Mouse (Mus musculus) c-Kit-positive CD71-positive TER-119-negative erythroid progenitor cells, embryonic 14.5 days (primary cell): ENCODE measurements around the gene Asphd2.

Source experiments
- DNase-seq: peaks from one replicate; pipeline ENCODE4 v3.0.0-alpha.2; 2013; ENCODE audit warnings: low read depth

Gene Asphd2

DNA sequence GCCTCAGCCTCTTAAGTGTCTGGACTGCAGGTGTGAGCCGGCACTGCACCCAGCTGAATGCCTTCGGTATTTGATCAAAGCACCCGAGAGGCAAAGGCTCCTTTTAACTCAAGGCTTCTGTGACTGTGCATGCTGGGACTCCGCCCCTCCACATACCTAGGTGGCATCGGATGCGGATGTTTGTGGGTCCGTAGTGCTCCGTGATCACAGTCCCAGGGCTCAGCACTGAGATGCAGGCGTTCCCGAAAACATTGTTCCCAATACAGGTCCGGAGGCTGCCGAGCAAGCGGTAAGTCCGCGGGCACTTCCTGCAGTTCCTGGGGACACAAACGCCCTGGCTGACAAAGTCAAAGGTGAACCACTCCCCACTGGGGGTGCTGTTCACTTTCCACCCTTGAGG, 3.7 kb downstream of the Asphd2 start:
- no peak for DNase-seq

DNA sequence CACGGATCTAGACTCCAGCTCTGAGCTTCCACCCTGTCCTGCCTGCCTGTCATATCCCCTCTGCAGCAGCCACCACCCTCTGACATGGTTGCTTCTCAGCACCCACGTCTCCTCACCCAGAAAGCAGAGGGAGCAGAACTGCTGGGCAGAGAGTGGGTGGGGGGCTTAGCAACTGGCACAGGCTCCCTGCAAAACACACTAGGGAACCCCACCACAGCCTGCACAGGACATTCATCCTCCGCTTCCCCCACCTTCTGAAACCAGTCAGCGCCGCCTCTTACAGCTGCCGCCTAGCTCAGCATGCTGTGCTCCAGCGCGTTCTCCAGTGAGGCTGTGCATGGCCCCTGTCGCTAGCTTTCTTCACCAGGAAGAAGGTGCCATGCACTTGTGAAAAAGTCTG, 5.3 kb downstream of the Asphd2 start:
- DNase-seq = no peak

DNA sequence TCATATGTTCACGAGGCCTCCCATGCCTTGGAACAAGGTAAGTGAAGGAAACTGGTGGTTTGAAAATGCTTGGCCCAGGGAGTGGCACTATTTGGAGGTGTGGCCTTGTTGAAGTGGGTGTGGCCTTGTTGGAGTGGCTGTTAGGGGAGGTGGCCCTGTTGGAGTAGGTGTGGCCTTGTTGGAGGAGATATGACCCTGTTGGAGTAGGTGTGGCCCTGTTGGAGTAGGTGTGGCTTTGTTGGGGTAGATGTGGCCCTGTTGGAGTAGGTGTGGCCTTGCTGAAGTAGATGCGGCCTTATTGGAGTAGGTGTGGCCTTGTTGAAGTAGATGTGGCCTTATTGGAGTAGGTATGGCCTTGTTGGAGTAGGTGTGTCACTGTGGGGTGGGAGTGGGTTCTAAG, 8.7 kb downstream of the Asphd2 start:
- peak; percentile 40 for DNase-seq

DNA sequence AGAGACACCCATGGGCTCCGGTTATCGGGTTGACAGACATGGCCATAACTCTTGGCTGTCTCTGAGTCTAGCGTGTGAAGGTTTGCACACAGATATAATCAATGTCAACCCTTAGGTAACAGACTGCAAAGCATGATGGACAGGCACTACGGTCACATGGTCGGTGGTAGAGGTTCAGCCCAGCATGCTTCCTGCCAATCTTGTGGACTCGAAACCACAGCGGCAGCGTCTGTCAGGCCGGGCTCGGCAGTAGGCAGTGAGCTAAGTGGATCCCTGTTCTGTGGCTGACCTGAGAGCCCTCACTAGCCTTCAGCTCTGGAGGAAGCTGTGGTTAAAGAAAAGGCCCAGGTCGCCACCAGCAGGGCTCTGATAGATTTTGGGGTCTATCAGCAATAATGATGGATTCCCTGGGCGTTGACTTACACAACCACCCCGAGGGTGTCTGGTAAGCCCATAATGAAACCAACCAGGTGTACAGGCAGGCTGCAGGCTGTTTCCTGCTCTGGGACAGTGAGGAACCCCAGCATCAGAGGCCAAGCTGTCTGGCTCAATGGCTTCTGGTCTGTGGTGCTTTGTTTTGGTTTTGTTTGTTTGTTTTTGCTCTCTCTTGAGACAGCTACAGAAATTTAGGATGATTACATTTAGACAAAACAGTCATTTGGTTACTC, 9.7 kb downstream of the Asphd2 start:
- no peak for DNase-seq

DNA sequence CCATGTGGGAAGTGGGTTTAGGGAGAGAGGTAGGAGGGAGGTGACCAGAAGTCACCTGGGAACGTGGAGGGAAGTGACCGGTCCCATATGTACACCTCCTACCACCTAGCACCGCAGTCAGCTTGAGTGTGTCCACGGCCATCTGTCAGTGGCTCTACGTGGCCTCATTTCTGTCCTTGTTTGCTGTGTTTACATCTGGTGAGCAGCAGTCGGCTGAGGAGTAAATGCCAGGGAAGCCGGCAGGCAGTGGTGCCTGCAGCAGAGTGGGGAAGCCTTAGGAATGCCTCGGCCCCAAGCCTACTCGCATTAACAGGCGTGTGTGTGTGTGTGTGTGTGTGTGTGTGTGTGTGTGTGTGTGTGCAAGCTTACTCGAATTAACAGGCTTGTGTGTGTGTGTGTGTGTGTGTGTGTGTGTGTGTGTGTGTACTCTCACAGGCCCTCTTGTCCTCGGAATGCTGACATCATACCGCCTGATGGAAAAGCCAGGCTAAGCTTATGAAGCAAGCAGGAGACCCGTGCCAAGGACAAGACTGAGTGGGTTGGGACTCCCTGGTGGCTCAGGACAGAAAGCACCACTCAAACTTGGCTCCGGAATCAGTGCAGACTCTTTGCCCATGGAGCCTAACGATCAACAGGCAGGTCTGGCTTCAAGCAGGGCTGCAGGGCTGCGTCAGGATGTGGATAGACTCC, 11.9 kb downstream of the Asphd2 start:
- no peak for DNase-seq

DNA sequence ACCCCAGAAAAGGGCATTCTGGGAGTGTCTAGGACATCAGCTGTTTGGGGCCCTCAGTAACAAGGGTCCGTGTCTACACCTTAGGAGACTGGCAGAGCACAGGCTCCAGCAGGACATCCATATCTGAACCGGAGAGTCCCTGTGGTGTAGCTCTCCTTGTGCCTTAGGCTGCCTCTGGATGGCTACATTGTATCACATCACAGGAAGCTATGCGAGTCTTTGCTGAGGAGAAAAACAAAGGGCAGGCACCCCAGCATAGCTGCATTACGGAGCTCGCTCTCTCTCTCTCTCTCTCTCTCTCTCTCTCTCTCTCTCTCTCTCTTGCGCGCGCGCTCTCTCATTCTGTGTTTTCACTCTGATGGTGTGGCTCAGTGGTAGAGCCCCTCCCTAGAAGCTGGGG, 12.6 kb downstream of the Asphd2 start:
- no peak for DNase-seq

DNA sequence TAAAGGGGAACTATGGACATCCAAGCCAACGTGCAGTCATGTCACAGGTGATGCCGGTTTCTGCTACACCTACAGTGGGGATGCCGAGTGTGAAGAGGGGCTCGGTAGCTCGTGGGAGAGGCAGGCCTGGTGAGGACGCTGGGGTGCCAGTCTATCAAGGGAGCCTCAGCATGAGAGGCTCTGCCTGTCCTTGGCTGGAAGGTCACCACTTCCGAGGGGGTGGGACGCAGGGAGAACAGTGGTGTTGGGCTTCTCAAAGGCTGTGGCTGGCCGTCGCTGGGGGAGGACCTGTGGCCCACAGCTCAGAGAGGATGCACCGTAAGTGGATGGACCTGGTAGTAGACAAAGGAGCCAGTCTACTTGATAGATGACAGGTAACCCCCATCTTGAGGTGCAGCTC, 13.5 kb downstream of the Asphd2 start:
- DNase-seq = no peak

DNA sequence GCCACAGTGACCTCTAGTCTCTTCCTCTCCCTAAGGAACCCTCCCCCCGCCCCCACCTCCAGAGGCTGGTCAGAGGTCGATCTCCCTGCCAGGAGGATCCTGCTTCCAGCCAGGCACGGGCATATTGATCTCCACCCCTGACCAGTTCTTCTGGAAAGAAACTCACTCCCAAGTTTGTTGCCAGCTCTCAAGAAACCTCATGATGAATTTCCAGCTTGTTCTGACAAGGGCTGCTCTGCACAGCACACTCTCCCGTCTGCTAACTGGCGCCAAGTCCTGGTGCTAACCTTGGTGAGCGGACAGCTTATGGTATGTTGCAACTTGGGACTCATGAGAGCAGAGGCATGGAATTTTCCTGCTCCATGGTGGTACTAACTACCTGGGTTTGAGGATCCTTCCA, 15.9 kb downstream of the Asphd2 start:
- DNase-seq = no peak

DNA sequence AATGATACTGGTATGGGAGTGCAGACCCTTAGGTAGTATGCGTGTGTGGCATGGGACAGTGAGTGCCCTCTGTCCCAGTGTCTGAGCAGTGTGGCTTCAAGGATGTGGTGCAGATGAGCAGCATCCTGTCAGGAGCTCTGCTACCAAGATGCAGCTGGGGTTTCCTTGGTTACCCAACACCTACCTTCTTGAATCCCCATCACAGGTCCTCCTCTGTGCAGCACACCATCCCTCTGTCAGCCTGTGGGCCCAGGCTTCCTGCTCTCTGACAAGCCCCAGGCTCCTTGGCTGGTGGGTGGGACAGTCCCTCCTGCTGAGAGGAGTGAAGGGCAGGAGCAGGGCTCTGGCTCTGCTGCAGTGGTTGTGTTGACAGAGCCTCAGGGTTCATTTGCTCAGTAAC, 17.3 kb downstream of the Asphd2 start:
- no peak for DNase-seq

DNA sequence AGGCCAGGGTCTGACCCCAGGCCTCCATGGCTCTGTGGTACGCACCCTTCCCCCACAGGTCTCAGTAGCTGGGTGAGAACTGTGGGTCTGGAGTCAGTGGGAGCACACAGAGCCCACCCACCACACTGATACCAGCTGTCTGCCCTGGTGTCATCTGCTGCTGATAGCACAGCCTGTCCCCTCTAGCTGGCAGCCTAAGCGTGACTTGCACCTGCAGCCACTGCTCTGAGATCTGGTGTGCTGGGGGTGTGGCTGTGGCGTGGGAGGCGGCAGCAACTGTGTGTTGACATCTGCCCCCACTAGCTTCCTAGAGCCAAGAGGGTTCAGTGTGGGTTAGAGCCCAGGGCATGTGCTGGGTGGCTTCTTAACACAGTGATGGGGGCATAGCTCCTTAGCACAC, 18.6 kb downstream of the Asphd2 start:
- no peak for DNase-seq

DNA sequence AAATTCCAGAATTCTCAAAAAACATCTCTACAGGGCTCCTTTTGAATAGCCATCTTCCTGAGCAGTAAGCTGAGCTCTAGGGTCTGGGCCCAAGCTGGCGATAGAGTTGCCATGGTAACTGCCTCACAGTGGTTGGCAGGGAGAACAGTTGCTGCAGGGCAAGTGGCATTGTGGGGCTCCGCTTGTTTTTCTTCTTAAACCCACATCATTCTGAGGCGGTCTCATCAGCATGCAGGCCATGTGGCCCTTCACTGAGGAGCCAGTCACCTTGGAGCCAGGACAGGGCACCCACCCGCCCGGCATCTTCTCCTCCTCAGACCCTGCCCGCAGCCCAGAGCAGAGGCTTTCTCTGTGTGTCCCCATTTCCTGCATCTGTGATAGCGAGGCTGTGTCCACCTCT, 22.7 kb downstream of the Asphd2 start:
- DNase-seq = no peak

DNA sequence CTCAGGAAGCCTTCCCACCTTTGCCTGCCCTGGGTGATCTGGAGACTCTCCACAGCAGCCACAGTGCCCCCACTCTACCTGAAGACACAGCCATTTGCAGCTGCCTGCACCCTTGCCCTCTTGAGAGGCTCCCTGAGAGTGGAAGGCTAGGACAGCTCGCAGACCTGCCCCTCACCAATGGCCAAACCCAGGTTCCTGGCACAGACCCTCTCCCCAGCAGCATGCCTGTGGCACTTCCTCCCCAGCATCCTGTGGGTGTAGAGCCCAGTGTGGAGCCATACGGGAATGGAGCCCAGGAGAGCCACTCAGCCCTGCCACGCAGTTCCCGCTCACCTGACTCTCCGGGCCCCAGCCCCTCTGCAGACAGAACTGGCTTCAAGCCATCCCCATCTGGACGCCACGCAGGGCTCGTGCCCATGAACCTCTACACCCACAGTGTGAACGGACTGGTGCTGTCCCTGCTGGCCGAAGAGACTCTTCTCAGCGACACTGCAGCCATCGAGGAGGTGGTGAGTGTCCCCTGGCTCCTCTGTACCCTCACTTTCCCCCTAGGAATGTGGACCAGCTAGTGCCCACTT, 24.3 kb downstream of the Asphd2 start:
- DNase-seq = no peak

DNA sequence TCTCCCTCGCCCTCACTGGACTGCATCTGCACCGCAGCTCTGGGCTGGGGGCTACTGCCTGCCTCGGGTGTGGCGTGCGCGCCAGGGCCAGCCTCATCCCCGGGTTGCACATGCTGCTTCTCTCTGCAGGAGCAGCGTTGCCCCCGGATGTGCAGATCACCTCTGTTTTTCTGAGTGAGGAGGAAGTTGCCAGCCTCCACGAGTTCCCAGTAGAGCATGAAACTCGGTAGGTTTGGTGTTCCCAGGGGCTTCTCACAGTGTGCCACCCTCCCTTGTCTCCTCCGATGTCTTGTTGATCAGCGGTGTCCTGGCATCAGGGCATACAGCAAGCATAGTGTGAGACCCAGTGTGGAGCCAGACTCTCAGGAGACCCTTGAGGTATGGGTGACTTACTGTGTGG, 25.3 kb downstream of the Asphd2 start:
- DNase-seq = no peak

DNA sequence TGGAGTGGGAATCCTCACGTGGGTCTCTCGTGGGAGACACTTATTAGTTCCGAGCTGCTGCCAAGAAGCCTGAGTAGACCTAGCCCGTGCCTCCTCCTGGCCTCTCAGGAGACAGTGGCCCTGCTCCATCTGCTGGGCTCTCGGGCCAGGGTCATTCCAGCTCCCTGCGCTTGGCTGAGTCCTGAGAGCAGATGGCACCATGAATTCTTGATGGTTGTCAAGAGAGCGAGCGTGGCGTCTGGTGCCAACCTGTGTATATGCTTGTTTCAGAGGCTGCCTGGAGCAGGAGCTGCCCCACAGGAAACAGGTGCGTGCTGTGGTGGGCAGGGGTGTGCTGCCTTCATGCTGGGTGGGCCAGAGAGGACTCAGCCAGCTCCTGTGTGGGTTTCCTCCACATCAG, 26.0 kb downstream of the Asphd2 start:
- DNase-seq = no peak

DNA sequence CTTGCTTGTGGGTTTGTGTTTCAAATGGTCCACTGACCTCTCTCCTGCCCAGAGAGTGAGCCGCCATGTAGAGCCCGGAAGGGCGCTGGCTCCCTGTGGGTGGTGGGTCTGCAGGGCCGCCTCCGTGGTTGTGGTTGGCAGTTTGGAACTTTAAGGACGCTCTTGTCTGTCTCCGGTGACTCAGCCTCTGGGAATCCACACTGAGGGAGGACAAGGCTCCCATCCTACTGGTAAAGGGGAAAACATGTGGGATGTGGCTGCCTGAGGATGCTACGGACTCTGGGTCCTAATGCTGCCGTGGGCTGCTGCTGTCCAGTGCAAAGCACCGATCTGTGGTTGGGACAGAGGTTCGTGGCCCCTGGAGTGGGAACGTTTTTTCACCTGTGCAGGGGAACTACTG, 26.7 kb downstream of the Asphd2 start:
- DNase-seq = no peak

DNA sequence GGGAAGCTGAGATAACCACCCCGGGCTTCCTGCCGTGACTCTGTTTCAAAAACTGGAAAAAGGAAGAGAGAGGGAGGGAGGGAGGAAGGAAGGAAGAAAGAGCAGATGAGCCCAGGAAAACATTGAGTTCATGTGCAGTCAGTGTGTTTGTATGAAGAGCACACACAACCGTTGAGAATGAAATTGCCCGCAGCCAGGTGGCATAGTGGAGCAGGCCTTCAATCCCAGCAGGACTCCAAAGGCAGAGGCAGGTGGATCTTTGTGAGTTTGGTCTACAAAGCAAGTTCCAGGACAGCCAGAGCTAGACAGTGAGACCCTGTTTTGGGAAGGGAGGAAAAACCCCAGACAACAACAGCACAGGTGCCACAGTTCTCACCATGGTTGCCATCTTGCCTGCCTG, 27.3 kb downstream of the Asphd2 start:
- DNase-seq = no peak

DNA sequence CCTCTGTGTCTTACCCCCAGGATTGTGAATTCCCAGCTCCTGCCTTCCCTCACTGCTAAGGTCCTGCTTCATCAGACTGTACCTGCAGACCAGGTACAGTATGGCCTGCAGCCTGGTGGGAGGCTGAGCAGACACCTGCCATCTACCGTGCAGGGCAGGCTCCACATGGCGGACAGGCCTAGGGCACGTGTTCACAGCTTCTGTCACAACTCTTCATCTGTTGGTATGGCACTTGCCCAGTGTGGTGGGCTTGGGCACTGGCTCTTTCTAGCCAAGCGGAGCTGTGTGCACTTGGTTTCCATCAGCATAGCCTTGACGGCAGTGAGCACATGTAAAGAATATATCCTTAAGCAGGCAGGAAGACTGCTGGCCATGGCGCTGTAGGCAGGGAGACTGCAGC, 27.8 kb downstream of the Asphd2 start:
- no peak for DNase-seq

DNA sequence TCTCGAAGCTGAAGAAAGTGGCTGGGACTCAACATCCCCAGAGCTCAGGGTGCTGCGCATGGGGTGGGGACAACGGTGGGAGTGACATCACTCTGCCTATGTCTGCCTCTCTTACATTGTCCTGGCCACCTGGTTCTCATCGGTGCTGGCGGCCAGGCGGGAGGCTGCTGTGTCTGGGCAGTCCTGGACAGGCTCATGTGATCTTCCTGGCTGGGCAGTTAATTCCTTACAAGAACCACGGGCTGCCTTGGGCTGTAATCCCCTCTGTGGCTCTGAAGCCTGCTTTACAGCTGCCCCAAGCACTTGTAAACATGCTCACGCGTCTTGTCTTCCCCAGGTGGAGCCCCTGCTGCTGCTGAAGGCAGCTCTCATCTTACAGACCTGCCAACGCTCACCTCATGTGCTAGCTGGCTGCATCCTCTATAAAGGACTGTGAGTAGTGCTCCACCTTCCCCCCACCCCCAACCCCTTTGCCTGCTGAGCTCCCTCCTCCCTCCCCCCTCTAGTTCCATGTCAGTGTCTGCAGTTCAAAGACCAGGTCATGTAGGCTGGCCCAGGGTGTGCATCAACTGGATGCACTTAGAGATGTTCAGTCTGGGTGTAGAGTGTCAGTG, 30.4 kb downstream of the Asphd2 start:
- DNase-seq = no peak

DNA sequence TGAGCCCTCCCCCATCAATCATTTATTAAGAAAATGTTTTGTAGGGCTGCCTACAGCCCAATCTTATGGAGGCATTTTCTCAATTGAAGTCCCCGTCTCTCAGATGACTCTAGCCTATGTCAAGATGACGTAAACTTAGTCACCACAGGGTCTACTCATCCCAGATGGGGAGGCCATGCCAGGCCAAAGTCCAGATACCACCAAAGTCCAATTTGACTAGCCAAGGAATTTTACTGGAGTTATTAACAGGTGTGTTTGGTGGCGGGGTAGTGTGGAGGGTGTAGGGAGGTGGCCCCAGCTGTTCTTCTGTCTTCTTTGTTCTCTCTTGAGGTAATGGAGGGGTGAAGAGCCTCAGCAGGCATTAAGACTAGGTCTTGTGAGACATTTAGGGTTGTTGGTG, 34.6 kb downstream of the Asphd2 start:
- DNase-seq = no peak

DNA sequence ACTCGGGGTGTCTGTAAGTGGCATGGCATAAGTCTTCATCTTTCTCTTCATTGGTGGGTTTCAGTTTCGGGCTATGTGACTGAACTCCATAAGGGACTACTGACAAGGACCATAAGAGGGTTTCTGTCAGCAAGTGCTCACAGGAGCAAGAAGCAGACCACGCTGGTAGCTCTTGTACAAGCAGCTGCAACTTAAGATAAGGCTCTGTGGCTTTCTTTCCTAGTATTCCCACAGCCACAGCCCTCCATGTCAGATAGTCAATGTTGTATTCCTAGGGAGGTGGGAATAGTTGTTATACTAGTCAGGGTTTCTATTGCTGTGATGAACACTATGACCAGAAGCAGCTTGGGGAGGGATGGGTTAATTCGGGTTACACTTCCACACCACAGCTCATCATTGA, 35.1 kb downstream of the Asphd2 start:
- peak; percentile 63 for DNase-seq

DNA sequence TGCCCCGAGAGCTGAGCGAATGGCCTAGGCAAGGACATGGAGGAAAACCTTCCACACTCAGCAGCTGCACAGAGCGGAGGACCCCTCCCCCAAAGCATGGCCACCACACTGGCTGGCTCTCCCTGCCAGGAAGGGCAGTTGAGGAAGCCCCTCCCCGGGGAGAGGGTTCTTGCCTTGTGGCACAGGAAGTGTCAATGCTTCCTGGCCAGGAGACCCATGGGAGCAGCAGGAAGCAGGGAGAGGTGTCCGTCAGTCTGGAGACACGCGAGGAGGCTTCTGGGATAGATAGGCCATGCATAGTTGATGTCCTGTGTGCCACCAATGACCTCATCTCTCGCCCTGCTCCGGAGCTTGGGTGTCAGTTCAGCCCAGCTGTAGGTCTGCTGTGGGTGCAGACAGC, 38.3 kb downstream of the Asphd2 start:
- DNase-seq = no peak

DNA sequence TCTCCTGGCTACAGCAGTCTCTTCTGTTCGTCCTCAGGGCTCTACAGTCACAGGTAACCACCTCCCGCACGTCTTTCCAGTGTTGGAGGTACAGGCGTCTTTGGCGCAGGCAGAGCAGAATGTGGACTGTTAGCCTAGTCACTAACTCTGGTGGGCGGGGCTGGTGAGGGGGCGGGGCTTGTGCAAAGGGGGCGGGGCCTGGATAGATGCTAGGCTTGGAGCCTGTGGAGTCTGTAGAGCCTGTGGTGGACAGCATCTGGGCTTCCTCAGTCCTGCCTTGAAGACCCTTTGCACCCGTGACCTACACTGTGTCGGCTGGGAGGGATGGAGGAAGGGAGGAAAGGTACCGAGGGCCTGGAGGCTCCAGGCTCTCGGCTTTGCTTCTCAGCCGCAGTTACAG, 38.8 kb downstream of the Asphd2 start, which contains the start of gene Gm6583:
Gene Gm6583 (minus strand): TSS at position 124 of the 400 bp plus-strand sequence.
- no peak for DNase-seq

DNA sequence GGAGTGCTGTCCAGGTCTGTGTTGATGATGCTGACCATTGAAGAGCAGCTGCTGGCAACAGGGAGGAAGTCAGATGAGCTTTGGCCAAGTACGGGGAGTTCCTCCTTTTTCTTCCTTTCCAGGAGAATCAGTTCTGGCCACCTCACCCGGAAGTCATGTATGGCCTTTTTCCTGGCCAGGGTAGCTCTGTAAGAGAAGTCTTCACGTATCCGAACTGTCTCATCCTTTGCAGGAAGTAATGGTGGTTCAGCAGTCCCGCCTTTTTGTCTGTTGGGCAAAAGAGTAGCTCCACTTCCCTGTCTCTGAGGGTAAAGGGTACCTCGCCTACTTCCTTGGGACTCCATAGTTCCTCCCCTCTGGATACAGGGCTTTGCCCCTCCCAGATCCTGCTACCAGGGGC, 39.2 kb downstream of the Asphd2 start:
- DNase-seq = no peak
